Mouse (Mus musculus) heart, postnatal 36 days (tissue): ENCODE measurements around the gene Chst15. TPM values are rescaled to one million over a fixed set of nuclear protein-coding genes. Genes with fewer than 3 reads are reported as not detected.

Source experiments
- DNase-seq, 2 experiments: peaks; one replicate each; pipeline ENCODE4 v3.0.0; 2021 to 2022
- intact Hi-C: fragments of 180-260 bp; cut with DNase I; formaldehyde crosslinking; loops from one replicate; pipeline ENCODE4 v1.15.1; 2025
- total RNA-seq, 2 experiments: library from RNA; stranded (reverse); gene quantifications; 2 replicates each; pipeline ENCODE4 v1.2.3; 2021

Chst15 gene
- total RNA-seq, 2 experiments from 2014 or later = 8.3 to 9.2 TPM

GRCm38 (mm10) chr7:132304424-132305085, 12.5 kb downstream of the Chst15 start:
- intact Hi-C loops = no loop called here
- DNase-seq = no peak

GRCm38 (mm10) chr7:132303988-132304387, 13.0 kb downstream of the Chst15 start:
- intact Hi-C loops = no loop called here
- no peak for DNase-seq

GRCm38 (mm10) chr7:132302508-132303241, 14.4 kb downstream of the Chst15 start:
- DNase-seq = peak in 1 of 2 experiments; percentile 50
- intact Hi-C loops = no loop called here

- intact Hi-C loops = no loop called here
- no peak for DNase-seq
Observed at GRCm38 (mm10) chr7:132299661-132300210, 17.3 kb downstream of the Chst15 start.

- intact Hi-C loops = no loop called here
- DNase-seq = no peak
Observed at GRCm38 (mm10) chr7:132298412-132298990, 18.5 kb downstream of the Chst15 start.

GRCm38 (mm10) chr7:132296661-132297443, 20.2 kb downstream of the Chst15 start:
- intact Hi-C loops = no loop called here
- DNase-seq = no peak

- DNase-seq = no peak
- intact Hi-C loops = no loop called here
Observed at GRCm38 (mm10) chr7:132296132-132296531, 20.9 kb downstream of the Chst15 start.

- DNase-seq = no peak
- intact Hi-C loops = loop anchor here (2.0 kb wide), 1 partner anchor 23 kb away; no protein-coding TSS in a partner anchor
Observed at GRCm38 (mm10) chr7:132287340-132287664, 29.7 kb downstream of the Chst15 start.

- intact Hi-C loops = loop anchor here (2.0 kb wide), 1 partner anchor 24 kb away; no protein-coding TSS in a partner anchor
- DNase-seq = no peak
Observed at GRCm38 (mm10) chr7:132286630-132287339, 30.2 kb downstream of the Chst15 start.

GRCm38 (mm10) chr7:132284795-132285194, 32.2 kb downstream of the Chst15 start:
- intact Hi-C loops = no loop called here
- DNase-seq = no peak

- intact Hi-C loops = no loop called here
- DNase-seq = no peak
Observed at GRCm38 (mm10) chr7:132284048-132284737, 32.8 kb downstream of the Chst15 start.

GRCm38 (mm10) chr7:132282576-132282975, 34.5 kb downstream of the Chst15 start:
- DNase-seq = no peak
- intact Hi-C loops = no loop called here

GRCm38 (mm10) chr7:132282161-132282560, 34.9 kb downstream of the Chst15 start:
- no peak for DNase-seq
- intact Hi-C loops = no loop called here

- no peak for DNase-seq
- intact Hi-C loops = no loop called here
Observed at GRCm38 (mm10) chr7:132281753-132282152, 35.3 kb downstream of the Chst15 start.

GRCm38 (mm10) chr7:132278658-132279057, 38.4 kb downstream of the Chst15 start:
- no peak for DNase-seq
- intact Hi-C loops = no loop called here

GRCm38 (mm10) chr7:132276287-132276686, 40.7 kb downstream of the Chst15 start:
- intact Hi-C loops = no loop called here
- DNase-seq = no peak

GRCm38 (mm10) chr7:132273741-132274513, 43.1 kb downstream of the Chst15 start:
- intact Hi-C loops = no loop called here
- no peak for DNase-seq

GRCm38 (mm10) chr7:132272984-132273383, 44.0 kb downstream of the Chst15 start:
- DNase-seq = no peak
- intact Hi-C loops = no loop called here

GRCm38 (mm10) chr7:132270364-132270763, 46.7 kb downstream of the Chst15 start:
- intact Hi-C loops = no loop called here

More at GRCm38 (mm10) chr7:132270364-132270763, 46.7 kb downstream of the Chst15 start:
- DNase-seq = no peak
